Mouse (Mus musculus) adipocyte (in vitro differentiated cells): ENCODE data around the gene Bik.
A peak's percentile ranks its signal among the peaks of the same experiment; 100 is the strongest.

Experiments used
- DNase-seq: peaks from one replicate; pipeline ENCODE4 v3.0.0-alpha.2; 2016; ENCODE audit warnings: low spot score

The Bik gene

DNA sequence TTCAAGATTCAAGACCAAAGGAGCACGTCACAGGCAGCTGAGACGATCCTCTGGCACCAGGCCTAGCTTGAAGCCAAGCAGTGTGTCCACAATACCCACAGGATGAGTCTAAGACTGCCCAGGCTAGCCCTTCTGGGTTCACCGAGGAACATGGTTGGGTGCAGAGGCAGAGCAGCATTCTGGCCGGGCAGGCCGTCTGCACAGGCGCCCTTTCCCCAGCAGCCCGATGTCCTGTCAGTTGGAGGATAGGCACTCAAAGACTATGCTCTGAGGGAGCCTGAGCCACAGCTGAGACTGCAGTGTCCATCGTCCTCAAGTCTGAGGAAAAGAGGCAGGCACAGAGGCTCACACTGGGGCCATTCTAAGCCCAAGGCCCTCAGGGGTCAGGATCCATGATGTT, 20.5 kb downstream of the Bik start:
- no peak for DNase-seq

DNA sequence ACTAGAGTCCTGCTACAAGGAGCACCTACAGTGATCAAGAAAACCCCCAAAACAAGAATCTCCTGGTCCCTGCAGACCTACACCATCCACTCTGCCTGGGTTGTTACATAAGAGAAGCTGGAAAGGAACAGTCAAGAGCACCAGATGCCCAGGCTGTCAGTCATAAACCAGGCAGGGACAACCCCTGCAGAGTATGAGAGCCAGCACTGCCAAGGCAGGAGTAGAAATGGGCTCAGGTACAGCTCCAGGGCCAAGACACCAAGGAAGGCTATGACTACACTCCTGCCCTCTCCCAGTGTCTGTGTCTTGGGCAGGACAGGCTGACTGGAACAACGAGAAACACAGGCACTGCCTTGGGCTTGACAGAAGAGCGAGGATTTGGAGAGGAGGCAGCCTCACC, 23.5 kb downstream of the Bik start:
- no peak for DNase-seq

DNA sequence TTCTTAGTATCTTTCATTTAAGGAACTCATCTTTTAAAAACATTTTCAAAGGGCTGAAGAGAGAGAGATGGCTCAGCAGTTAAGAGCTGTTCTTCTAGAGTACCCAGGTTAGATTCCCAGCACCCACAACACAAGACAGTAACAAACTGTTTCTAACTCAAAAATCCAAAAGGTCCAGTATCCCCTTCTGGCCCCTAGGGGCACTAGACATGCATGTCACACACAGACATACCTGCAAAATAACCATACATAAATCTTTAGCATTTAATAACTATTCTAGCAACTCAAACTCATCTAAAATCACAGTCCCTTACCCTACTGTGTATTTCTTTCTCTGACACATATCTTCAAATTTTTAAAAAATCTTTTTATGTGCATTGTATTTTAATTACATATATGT, 27.2 kb downstream of the Bik start:
- DNase-seq = no peak

DNA sequence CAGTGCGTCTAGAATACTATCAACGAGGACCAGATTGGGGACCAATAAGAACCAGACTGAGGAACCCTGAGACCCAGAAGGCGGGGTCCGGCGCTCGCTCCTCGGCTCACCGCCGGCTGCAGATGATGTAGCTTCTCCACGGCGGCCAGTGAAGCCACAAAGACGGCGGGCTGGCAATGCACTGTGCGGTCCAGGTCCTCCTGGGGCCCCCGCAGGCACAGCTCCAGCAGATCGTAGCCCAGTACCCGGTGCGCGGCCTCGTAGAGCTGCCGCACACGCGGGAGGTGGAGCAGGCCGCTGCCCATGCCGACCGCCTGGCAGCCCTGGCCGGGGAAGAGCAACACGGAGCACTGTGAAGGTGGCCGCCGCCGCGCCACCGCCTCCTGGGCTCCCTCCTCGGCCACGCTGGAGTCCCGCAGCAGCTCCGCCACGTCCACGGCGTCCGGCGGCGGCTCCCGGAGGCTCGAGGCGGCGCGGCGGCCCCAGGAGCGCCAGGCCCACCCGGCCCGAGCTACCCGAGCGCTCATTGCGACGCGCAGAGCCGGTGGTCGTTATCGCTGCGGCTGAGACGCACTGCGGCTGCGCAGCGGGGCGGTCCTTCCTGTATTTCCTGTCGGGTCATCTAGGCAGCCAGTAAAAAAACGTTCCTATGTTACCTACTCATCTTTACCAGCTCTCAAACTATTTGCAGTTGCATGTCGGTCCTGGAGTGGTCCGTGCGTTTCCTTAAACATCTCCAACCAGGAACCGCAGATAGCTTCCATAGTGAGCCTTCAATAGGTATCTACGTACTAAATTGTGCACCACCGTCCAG, 28.7 kb downstream of the Bik start:
- peak; percentile 77 for DNase-seq

DNA sequence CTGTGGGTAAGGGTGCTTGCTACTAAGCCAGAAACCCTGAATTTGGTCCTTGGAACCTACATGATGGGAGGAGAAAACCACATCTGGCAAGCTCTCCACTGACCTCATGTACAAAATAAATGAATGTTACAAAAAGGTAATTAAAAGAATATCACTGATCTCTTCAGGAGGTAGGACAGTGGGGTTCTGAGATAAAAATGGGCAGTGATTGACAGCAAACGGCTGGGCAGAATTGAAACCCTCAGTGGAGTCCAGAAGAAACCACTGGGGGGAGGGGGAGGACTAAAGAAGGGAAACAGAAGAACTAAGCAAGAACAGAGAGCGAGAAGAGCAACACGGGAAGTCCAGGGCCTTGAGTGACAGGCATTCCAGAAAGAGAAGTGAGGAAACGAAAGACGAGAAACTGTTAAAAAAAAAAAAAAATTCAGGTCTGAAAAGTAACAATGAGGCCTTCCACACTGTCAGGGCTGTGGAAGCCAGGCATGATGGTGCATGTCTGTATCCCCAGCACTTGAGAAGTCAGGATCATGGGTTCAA, 34.3 kb downstream of the Bik start:
- DNase-seq = no peak

DNA sequence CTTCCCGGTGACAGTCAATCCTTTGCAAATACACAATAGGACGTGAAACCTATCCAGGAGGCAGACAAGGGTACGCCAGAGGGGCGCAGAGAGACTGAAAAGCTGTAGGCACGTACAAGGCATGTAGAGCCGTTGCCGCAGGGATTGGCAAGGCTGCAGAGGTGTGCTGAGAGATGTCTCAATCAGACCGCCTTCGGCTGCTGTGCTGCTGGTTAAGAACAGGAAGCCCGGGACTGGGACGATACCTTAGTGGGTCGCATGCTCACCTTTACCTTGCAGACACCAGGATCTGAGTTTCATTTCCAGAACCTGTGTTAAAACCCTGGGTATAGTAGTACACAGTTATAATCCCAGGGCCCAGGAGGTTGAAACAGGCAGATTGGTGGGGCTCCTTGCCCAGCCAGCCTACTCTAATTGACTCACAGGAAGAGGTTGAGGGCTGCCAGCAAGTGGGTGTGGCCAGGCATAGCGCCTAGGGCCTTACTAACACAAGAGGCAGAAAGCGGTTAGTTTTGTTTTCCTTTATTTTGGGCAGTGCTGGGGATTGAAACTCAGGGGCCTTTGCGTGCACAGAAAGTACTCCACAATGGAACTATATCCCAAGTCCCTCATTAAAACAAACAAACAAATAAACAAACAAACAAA, 36.1 kb downstream of the Bik start:
- peak; percentile 98 for DNase-seq

DNA sequence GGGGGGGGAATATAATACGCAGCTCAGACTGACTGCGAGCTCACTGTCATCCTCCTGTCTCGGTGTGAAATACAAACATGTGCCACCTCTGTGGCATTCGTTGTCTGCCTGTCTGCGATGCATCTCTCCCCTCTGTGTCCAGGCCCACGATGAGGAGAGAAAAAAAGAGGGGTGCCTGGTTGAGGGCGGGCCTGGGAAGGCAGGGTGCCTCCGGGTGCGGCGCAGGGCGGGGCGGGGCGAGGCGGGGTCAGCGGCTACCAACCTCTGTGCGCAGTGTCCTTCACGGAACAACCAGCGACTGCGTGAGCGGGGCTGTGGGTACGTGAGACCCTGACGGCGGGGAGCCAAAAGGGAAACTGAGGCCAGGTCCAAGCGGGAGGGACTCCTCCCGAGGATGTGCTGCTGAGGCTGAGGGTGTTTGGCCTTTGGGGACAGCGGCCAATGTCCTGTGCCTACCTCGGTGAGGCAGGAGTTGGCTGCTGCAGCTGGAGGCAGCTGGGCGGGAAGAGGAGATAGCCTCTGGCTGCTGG, 36.7 kb downstream of the Bik start, which contains the start of the genes Tspo and Mcat:
Tspo (plus strand) TSS at position 266 of the 530 bp plus-strand sequence.
Mcat (minus strand) TSS at position 461 of the 530 bp plus-strand sequence.
- peak; percentile 79 for DNase-seq

DNA sequence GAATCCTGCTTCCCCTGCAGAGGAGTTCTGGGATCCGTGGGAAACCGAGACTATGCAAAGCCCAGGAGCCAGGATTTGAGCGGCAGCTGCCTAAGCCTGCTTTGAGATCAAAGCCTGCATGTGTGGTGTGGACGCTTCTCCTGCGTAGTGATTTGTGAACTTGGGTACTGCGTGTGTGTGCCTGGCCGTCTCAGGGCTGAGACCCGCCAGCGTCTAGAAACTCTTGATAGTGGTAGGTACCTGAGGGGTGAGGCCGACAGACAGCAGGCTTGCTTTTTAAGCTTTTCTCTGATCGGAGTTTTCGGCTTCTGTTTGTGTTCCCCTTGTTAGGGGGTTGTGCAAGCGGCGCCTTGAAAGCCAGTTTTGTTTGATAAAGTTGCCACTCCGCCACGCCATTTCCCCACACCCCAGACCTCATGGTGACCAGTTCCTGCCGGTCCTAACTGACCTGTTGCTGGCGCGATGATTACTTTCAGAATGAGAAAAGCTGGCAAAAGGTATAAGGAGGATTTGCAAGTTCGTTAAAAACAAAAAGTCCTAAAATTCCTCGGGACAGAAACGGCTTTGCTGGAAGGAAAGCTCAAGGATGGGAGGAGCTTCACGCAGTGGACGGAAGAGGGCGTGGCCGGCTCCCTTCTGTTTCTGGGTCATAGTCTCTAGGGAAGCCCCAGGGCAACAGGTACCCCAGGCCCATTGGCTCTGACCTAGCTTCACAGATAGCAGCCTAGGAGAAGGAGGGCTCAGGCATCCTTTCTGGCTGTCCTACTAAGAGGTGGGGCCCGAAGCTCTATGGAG, 37.4 kb downstream of the Bik start:
- peak; percentile 90 for DNase-seq

DNA sequence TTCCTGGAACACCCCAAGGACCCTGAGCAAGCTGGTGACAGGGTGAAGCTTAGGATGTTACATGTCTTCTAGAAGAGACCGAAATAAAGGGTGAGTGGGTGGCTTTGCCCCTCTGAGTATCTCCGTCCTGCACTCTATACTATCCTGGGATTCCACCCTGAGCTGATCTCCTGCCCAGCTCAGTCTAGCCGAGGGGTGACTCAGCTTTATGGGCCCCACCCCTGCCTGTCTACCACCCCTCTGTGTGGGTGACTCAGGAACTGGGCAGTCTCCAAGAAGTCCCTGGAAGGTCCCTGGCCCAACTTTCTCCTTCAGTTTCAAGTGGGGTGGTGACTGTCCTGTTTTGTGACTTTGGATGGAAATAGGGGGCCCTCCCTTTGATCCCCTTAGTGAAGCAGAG, 38.8 kb downstream of the Bik start:
- DNase-seq = peak; percentile 77

DNA sequence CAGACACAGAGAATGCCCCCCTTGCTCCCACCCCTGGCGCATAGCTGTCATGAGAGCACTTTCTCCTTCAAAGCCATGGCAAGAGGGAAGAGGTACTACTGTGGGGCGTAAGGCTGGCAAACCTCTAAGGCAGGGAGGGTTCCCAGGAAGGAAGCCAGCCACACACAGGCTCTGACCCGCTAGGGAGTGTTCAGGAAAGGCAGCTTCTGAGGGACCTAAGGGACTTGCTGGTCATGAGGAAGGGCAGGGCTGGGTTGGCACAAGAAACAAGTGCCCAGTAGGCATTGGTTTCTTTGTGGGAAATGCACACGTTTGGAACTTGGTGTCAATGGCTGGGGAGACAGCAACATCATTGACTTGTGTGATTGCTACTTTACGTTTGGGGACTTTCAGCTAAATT, 39.3 kb downstream of the Bik start:
- peak; percentile 79 for DNase-seq

DNA sequence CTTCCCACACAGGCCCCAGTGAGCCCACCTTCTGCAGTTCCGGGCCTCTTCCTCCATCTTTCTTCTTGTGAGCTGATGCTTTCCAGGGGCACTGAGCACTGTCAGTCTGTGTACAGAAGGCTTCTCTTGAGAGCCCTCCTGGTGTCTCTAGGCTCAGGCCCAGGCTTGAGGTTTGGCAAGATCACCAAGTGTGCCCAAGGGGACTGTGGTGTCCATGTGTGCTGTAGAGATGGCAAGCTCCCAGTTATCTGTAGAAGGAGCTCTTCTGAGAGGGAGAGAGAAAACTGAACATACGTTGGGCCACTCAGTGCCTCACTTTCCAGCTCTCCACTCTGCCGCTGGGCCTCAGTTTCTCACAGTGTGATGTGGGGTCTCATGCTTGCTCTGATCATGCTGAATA, 41.1 kb downstream of the Bik start:
- DNase-seq = peak; percentile 92

DNA sequence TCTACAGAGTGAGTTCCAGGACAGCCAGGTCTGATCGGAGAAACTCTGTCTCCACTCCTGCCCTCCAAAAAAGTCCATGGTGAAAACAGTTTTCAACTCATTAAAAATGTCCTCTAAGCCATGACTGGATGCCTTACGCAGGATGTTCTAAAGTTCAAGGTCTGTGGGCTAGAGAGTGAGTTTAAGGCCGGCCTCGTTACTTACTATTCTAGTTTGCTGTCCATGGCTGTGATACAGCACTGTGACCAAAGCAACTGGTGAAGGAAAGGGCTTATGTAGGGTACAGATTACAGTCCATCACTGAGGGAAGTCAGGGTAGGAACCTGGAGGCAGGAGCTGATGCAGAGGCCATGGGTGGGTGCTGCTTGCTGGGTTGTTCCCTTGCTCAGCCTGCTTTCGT, 41.9 kb downstream of the Bik start:
- no peak for DNase-seq

DNA sequence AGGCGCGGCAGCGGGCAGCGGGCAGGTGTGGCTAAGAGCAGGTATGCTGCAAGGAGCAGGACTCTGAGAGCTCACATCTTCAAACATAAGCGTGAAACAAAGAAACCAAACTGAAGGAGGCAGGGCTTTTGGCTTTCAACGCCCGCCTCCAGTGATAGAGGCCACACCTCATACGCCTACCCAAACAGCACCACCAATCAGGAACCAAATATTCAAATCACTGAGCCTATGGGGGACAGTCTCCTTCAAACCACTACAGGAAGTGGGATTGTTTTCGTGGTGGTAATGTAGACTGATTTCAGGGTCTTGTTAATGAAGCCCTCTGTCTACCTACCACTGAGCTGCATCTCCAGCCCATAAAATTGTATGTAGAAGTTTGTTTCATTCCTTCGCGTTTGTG, 43.0 kb downstream of the Bik start:
- no peak for DNase-seq

DNA sequence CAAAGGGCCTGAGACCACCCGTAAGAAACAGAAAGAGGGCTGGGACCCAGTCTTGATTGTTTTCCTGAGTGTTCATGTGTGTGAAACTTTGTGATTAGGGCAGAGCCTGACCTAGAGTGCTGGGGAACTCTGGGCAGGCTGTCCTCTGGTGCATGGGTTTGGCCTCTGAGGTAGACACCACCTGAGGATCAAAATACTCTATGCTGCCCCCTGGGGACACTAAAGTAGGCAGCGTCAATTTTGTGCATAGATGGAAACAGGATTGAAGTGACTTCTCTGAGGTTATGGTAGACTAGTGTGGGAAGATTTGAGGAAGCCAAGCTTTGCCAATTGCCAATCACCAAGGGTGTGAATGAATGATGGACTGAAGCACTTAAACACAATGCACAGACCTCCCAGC, 44.0 kb downstream of the Bik start:
- no peak for DNase-seq

DNA sequence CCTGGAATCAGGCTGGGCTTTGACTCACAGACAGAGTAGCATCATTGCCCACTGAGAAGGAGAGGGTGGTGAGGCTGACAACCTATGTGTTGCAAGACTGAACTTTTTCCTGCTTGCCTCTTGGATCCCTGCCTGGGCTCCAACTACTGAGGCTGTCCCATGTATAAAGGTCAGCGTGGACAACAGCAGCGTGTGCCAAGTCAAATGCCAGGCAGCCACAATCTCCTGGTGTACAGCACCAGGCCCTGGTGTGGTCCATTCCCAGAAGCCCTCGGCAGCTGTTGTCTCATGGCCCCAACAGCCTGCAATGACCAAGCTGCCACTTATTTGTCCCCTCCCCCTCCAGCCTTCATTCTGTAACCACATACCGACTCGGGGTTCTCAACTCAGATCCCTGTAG, 45.0 kb downstream of the Bik start:
- peak; percentile 99 for DNase-seq

DNA sequence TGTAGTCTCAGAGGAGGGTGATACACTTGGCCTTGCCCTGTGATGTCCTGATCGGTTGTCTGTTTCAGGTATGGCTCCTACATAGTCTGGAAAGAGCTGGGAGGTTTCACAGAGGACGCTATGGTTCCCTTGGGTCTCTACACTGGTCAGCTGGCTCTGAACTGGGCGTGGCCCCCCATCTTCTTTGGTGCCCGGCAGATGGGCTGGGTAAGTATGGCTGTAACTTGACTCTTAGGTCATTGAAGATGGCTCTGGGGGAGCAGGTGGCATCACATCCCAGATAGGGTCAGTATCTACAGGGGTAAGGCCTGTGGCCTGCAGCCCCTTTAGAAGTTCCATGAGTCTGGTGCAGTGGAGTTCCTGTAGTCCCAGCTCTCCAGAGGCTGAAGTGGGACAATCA, 45.5 kb downstream of the Bik start:
- no peak for DNase-seq

DNA sequence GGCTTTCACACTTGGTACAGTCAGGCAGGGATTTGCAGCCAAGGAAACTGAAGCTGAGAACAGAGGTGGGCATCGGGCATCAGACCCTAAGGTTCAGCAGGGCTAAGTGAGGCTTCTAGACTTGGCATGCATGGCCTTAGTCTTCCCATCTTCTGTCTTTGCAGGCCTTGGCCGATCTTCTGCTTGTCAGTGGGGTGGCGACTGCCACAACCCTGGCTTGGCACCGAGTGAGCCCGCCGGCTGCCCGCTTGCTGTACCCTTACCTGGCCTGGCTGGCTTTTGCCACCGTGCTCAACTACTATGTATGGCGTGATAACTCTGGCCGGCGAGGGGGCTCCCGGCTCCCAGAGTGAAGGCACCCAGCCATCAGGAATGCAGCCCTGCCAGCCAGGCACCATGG, 46.9 kb downstream of the Bik start:
- DNase-seq = no peak

DNA sequence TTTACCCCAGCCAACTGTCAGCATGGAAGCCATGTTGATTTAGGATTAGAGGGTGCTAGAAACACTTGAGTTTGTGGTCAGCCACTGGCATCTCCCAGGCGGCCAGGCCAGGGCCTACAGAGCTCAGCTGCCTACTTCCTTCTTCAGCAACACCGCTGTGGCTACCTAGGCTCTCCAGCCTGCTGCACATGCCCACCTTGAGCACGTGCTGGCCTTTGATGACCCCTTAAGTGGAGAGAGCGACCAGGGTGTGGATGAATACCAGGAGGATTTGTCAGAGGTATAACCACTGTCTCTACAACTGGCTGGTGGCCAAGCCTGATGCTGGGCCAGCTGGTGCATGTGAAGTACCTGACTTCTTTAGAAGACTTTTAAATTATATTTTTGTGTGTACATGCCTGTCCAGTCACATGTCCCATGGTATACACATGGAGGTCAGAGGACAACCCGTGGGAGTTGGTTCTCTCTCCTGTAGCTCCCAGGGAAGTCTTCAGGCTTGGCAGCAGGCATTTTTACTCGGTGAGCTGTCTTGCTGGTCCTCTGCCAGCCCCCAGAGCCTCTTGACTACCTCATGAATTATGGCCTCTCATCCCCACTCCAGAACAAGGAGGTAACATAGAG, 48.2 kb downstream of the Bik start:
- peak; percentile 81 for DNase-seq

DNA sequence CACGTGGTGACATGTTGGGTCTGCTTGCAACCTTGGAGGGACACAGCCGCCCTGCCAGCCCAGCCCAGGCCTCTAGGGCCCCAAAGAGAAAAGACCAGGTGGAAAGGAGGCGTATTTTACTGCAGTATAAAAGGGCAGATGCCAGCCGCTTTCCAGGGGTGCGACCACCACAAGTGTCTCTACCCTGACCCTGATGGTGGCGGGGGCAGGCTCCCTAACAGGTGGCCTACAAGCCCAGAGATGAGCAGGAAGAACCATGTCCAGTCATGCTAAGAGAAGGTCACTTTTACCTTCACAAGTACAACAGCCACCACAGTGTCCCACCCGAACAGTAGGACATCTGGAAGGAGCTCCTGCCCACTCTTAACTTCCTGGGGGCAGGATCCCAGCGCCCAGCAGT, 48.9 kb downstream of the Bik start:
- no peak for DNase-seq

DNA sequence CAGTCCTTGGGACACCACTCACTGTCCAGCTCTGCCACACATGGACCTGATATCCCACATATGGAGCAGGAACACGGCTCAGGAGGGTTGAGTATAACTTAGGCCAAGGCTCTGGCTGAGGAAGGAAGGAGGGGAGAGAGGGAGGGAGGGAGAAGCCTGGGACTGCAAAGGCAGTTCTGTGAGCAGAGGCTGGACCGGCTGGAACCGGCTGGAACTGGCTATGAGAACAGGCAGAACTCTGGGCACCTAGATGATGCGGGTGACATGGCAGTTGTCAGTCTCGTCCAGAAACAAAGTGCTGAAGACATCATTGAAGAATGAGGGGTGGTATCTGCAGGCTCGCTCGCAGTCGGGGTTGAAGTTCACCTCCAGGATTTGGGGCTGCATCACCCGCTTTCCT, 50.0 kb downstream of the Bik start:
- DNase-seq = no peak

DNA sequence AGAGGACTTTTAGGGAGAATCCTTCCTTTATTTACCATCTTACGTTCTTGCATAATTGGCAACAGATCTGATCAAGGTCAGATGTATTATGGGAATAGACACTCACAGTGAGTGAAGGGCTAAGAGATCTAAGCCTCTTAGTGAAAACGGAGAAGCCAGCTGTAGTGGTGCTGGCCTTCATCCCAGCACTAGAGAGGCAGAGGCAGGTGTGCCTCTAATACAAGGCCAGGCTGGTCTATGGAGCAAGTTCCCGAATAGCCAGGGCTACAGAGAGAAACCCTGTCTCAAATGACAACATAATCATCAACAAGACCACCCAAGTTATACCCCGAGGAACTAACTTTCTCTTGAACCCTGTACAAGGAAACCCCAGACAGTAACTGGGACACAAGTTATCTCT, 56.3 kb downstream of the Bik start:
- DNase-seq = no peak
